Mouse (Mus musculus): ENCODE data around the gene Borcs6.
A peak's percentile ranks its signal among the peaks of the same experiment; 100 is the strongest.
"Not testable (repeated sequence)": the region's sequence is repeated elsewhere in the genome, so short reads cannot be mapped to it uniquely, and the experiment has no call there.

The Borcs6 gene

DNA sequence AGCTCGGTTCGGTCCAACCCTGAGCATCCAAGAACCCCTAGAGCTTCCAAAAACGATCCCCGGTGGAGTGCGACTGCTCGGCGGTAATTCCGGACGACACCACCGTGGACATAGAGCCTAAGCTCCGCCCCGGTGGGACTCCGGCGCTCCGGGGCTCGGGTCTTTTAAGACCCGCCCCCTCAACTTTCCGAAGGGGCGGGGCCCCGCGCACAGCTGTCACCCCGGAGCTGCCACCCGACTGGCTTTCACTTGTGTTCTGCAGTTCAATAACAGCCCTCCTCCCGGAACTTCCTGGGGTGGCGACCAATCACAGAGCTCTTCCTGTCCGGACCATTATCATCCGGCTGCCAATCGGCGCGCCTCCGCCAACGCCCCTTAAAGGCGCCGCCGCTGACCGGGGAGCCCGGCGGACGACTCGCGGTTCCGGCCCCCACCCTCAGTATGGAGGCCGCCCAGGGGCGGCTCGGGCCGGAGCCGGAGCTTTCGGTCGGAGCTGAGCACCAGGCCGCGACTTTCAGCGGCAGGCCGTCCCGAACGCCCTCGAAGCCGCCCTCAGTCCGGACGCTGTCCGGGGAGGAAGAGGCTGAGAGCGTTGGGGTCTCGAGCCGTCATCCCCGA is at the start of gene Borcs6:
Gene Borcs6 (plus strand): TSS at position 361 of the 618 bp plus-strand sequence.
- DNase-seq (ENCODE audit: low read depth), result peak; percentile 93

DNA sequence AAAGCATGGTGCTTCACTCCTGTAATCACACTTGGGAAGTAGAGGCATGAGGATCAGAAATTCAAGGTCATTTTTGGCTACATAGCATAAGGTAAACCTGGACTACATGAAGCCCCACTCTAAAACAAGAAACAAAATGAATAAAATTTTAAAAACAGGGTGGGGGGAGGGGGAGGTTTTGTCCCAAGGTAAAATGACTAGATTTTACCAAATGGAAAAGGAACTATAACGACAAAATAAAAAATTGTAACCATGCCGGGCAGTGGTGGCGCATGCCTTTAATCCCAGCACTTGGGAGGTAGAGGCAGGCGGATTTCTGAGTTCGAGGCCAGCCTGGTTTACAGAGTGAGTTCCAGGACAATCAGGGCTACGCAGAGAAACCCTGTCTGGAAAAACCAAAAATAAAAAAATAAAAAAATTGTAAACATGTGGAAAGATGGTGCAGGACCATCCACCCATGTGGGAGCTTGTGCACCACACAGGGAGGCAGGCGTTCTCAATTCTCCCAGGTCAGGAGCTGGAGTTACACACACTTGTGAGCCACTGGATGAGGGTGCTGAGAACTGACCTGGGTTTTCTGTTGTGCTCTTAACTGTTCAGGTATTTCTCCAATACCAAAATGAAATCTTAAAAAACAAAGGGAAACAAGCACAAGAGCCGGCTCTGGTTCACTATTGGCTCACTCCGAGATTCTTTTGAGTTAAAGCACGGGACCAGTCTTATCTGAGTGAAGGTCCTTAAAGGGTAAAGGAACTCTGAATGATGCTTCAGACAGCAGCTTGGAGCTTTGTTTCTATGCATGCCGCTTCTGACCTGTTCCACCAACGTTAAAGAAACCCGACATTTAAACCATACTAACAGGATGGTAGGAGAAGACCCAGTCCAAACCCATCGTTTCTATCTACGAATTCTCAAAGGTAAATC is 48.9 kb upstream of the Borcs6 start:
- DNase-seq (ENCODE audit: low read depth), result no peak

DNA sequence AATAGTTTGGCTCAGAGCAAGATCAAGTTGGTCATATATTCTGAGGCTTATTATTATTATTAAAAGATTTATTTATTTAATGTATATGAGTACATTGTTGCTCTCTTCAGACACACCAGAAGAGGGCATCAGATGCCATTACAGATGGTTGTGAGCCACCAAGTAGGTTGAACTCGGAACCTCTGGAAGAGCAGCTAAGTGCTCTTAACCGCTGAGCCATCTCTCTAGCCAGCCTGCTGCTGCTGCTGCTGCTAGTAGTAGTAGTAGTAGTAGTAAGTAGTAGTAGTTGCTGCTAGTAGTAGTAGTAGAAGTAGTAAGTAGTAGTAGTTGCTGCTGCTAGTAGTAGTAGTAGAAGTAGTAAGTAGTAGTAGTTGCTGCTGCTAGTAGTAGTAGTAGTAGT is 48.1 kb upstream of the Borcs6 start:
- DNase-seq (ENCODE audit: low read depth), result not testable (repeated sequence)

DNA sequence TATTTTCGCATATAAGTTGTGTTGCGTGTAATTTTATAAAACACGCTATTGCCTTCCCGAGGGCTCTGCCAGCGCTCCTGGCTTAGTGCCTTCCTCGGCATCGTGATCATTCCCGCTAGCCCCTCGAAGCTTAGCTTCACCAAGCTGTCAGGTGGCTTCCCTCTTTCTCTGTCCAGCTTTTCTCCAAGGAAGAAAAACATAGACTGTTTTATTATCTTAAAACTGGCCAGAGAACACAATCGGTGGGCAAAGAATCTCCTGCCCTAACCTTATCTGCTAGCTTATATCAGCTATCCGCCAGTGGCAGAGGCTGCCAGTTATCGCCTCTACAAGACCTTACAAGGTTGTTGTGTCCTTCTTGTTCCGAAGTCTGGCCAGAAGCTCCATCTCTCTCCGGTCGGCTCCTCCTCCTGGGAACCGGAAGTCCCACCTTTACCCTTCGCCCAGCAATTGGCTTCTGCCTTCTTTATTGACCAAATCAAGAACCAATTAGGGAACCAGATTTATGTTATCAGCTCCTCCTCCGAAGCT is 47.4 kb upstream of the Borcs6 start:
- DNase-seq (ENCODE audit: low read depth), result peak; percentile 85

DNA sequence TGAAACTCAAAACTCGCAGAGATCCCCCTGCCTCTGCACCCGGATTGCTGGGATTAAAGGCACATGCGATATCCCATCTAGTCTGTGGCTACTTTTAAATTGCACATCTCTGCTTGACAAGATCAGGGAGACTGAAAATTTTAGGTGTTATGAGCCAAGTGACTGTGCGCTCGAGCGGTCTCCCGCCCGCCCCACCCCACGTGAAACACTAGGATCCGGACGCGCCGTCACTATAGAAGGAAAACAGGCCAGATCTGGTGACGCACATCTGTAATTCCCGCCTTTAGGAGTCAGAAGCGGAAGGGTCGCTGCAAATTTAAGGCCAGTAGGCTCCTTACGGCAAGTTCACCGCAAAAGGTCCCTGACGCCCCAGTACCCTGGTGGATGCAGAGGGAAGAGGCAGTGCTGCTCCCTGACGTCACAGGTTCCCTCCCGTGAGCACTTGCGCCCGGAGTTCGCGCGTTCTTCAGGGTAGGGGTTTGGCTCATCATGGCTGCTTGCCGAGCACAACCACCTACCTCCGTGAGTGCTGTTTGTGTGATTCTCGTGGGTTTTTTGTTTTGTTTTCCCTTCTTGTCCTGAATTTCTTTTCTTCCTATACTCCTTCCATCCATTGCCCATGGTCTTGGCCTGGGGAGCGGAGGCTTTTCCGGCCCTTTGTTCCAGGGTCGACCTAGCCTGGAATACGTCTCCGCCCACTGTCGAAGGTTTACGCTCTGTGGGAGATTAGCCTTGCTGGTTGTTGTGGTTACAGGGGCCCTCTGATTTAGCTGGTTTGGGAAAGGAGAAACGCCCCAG is 43.7 kb upstream of the Borcs6 start, which contains the start of gene Ctc1:
Gene Ctc1 (plus strand): TSS at position 268 of the 798 bp plus-strand sequence.
- peak; percentile 85 for DNase-seq (ENCODE audit: low read depth)

DNA sequence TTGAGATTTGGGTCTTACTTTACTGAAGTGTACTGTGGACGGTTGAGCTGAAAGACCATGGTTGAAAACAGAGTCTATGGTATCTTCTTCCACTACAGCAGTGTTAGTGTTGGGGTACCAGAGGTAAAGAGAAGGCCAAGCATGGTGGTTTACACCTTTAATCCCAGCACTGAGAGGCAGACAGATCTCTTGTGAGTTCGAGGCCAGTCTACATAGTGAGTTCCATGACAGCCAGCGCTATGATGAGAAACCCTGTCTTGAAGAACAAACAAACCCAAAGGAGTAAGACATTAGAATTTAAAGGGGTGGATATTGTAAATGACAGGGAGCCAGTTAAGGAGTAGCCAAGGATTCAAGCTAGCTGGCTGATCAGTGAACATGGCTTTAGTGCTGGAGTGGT is 42.8 kb upstream of the Borcs6 start:
- DNase-seq (ENCODE audit: low read depth), result no peak

DNA sequence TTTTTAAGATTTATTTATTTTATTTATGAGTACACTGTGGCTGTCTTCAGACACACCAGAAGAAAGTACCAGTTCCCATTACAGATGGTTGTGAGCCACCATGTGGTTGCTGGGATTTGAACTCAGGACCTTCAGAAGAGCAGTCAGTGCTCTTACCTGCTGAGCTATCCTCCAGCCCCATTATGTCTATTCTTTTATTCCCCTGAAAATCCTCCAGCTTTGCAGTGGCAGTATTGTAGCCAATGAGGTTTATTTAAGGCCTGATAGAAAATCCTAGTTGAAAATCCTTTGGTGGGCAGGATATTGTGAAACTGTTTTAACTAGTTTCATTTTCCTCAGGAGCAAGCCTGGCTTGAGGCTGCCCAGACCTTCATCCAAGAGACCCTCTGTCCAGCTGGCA is 38.8 kb upstream of the Borcs6 start:
- DNase-seq (ENCODE audit: low read depth), result no peak

DNA sequence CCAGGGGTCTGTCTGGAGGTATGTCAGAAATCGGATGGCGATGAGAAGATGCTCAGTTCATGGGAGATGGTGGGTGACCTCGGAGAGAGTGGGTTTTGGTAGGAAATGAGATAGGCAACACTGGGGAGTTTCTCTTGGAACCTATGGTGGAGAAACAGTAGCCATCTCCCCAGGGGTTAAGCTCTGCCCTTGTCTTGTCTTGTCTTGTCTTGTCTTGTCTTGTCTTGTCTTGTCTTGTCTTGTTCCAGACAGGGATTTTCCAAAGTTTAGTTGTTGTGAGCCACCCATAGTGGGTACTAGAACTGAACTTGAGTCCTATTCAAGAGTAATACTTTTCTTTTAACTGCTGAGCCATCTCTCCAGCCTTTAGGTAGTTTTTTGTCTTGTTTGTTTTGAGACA is 33.0 kb upstream of the Borcs6 start:
- no peak for DNase-seq (ENCODE audit: low read depth)

DNA sequence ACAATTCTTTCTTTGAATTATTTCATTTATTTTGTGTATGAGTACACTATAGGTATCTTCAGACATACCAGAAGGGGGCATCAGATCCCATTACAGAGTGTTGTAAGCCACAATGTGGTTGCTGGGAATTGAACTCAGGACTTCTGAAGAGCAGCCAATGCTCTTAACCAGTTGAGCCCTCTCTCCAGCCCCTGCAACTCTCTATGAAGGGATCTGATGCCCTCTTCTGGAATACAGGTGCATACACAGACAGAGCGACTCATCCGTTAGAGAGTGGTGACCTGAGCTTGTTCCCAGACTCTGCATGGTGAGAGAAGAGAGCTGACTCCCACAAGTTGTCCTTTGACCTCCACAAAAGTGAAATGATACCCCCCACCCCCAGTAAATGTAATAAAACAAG is 30.7 kb upstream of the Borcs6 start:
- DNase-seq (ENCODE audit: low read depth), result no peak

DNA sequence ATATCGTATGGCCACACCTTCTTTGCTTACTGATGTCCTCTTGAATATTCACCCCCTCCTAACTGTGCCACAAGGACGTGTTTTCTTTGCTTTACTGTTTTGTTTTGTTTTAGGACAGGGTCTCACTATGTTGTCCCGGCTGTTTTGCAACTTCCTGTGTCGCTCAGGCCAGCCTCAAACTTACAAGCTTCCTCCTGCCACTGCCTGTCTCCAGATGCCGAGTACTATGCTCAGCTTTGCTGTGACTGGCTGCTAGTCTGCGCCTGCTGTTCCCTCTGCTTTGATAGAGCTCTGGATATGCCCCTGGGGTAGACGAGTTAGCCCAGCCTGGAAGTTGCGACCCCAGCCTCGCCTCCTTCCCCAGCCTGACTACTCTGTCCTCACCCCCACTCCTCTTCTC is 26.0 kb upstream of the Borcs6 start:
- DNase-seq (ENCODE audit: low read depth), result no peak

DNA sequence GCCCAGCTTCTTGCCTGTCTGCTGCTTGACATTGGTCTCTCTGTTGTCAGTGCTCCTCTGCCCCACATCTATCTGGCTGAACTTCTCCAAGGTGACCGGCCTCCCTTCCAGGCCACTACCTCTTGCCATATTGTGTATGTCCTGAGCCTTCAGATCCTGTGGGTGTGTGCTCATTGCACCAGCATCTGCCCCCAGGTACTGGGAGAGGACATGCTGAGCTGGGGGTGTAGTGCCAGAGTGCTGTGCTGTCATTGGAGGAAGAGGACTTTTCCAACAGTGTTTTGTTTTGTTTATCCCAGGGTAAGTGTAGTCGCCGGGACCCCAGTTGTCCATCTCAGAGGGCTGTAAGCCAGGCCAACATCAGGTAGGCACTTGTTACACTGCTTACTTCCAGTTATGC is 24.9 kb upstream of the Borcs6 start:
- no peak for DNase-seq (ENCODE audit: low read depth)

DNA sequence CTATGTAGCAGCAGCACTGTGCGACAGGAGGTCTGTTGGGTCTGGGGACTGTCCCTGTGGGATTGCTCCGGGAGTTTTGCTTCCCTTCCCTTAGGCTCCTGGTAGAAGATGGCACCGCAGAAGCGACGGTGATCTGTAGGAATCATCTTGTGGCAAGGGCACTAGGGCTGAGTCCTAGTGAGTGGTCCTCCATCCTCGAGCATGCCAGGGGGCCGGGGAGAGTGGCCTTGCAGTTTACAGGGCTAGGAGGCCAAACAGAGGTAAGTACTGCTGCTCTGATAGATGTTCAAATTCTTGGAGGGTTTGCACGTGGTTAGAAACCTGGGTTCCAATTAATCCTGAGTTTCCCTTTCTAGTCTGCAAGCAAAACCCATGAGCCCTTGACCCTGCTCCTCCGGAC is 24.1 kb upstream of the Borcs6 start:
- DNase-seq (ENCODE audit: low read depth), result no peak

DNA sequence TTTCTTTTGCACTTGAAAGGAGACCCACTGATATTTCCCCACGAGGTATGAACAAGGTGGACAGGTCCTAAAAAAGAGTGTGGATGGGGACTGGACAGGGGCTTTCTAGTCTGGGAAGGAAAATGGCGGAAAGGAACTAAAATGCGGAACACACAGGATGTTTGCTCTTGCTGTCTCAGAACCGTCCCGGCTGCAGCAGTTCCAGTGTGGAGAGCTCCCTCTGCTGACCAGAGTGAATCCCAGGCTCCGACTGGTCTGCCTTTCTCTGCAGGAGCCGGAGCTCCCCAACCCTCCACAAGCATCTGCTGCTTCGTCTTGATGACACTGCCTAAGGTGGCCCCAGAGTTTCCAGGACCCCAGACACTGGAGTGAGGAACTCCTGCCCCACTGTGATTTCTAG is 23.7 kb upstream of the Borcs6 start:
- peak; percentile 63 for DNase-seq (ENCODE audit: low read depth)

DNA sequence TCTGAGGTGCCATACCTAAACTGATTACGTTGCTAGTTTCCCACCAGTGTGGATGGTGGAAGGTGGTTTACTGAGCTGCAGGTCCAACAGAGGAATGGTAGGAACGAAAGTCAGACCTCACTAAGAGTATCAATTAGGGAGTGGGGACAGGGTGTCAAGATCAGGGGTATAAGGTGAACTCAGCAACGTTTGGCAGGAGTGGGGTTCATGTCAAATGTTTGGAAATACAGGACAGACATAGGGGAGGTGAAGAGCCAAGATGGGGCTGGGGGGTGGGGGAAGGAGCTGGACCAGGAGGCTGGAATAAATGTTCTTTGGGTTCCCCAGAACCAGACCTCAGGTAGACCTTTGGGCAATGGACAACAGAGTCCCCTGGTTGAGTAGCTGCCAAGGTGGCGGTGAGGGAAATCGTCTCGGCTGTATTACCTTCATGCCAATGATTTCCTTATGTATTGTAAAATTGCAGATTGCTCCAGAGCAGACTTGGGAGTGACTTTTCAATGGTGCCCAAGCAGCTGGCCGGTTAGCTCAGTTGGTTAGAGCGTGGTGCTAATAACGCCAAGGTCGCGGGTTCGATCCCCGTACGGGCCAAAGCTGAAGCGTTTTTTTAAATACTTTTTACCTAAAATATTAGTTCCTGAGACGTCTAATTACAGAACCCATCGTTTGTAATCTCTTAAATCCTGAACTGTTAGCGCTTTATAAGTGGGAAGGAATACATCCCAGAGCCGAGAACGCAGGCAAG is 22.9 kb upstream of the Borcs6 start:
- DNase-seq (ENCODE audit: low read depth), result peak; percentile 67

DNA sequence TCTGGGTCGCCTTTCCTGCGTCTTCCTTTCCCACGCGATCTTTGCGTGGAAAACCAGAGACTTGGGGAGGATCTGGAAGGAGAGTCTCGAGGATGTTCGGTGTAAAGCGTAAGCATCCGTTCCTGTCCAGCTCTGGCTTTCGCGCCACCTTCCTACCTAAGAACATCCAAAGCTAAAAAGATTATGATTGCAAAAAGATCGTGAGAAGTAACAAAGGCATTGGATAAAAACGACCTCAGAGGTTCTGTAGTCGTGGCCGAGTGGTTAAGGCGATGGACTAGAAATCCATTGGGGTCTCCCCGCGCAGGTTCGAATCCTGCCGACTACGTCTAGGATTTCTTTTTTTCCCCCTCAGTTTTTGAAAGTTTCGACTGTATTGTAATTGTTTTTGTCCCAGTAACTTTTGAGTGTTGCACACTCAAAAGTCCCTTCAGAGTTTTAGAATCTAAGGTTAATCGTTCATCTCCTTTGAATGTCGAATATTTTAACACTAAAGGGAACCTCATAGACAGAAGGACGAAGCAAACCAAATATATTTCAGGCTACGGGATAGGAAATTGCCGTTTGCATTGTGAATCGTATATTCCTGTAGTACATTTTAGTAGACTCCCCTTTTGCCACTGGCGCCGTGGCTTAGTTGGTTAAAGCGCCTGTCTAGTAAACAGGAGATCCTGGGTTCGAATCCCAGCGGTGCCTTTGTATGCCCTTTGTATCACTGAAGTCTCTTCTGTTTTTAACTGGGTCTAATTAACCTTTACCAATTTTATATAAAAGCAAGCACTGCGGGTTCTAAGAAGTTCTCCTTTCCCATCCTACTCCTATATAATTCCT is 22.1 kb upstream of the Borcs6 start:
- DNase-seq (ENCODE audit: low read depth), result peak; percentile 78

DNA sequence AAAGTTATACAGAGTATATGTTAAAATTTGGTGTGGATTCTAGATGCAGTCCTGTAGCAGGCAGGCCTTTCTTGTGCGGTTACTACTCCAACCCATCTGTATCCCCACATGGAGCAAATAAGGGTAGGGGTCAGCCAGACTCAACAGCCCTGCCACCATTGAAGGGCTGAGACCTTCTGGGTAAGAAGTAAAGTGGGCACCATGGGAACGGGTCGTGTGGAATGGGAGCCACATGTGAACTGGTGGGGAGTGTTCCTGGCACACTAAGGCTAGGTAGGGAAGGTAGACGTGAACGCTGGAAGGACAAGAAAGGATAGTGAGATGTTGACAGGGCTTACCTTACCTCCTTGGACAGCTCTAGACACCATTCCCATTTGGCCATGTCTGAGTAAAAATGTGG is 21.3 kb upstream of the Borcs6 start:
- DNase-seq (ENCODE audit: low read depth), result no peak

DNA sequence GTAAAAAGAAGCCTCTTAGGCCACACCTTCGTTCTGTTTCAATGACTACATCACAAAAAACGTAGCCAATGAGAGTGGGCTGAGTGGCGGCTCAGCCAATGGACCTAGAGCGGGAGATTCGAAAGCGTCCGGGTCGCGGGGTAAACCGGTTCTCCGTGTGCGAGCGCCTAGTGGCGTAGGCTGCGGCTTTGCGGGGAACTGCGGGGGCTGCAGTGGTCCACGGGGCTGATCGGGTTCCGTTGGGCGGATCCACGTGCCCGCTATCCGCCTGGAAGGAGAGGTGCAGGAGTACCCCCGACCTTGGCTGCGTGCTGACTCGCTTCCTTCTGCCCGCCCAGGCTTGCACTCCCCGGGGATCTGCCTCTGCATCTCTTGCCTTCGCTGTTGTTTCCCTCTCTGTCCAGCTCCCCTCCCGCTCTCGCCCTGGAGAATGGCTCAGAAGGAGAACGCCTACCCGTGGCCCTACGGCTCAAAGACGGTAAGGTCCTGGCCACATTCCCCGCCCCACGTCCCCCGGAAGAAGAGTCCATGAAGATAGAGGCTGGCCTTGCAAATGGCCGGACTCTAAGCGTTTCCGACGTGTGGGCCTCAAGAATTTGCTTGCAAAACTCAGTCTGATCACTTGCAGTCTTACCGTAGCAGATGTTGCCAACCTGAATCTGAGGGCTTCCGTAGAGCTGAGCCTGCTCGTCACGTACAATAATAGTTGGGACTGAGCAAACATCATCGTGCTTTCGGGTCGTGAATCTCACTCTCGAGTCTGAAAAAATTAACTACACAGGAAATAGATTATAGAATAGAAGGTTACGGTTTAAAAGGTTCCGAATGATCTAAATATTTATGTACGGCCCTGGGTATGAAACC is 13.8 kb upstream of the Borcs6 start, which contains the start of gene Aurkb:
Gene Aurkb (plus strand): TSS at position 117 of the 864 bp plus-strand sequence.
- DNase-seq (ENCODE audit: low read depth), result peak; percentile 62

DNA sequence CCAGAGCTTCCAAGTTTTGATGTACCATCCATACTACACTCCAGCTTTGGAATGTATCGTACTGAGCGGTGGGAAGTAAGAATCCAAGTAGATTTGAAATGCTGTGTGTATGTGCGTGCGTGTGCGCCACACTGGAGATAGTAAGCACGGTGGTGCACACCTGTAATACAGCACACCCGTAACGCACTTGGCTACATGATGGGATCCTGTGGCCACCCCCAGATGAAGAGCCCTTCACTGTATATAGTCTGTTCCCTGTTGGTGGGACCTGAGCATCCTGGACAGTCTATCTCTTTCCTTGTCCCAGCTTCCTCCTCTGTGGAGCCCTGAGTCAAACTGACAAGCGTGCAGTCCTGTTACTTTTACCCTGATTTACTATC is 13.1 kb upstream of the Borcs6 start:
- DNase-seq (ENCODE audit: low read depth), result no peak

DNA sequence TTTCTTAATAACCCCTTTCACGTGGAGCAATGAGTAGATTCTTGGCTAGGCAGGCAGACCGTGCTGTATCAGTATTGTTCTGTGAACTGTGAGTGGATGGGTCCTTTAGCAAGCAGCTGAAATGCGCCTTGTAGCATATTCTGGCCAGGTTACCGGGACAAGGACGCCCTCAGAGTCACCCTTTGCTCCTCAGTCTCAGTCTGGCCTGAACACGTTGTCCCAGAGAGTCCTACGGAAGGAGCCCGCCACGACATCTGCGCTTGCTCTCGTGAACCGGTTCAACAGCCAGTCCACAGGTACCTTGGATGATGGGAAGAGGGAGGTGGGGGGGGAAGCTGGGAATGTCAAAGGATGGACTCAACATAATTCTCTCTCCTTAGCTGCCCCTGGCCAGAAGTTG is 11.9 kb upstream of the Borcs6 start:
- no peak for DNase-seq (ENCODE audit: low read depth)

DNA sequence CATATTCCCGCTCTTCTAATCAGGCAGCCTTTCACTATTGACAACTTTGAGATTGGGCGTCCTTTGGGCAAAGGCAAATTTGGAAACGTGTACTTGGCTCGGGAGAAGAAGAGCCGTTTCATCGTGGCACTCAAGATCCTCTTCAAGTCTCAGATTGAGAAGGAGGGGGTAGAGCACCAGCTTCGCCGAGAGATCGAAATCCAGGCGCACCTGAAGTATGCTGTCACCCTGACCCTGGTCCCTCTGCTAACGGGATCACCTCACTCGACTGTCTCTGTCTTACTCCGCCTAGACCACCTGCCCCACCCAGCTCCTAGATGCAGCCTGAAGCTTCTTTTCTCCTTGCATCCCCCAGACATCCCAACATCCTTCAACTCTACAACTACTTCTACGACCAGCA is 11.4 kb upstream of the Borcs6 start:
- no peak for DNase-seq (ENCODE audit: low read depth)
